Mouse (Mus musculus) thymus, adult 2 months (tissue): ENCODE measurements at regions not wholly inside any gene's neighbourhood (a gene's known extent, or its start where the extent isn't known, plus 50 kb on each side); places are given as distances from the start of the nearest gene placed in this dataset.

Experiments used
- DNase-seq: peaks from one replicate; pipeline ENCODE4 v3.0.0; 2021
- H3K27ac ChIP-seq: fragments of 200-500 bp; 2 replicates; pipeline ENCODE4 v1.5.1; 2012; ENCODE audit warnings: low read length, control low read depth; ENCODE audit not compliant: control insufficient read depth, insufficient read depth
- H3K27me3 ChIP-seq: fragments of 200-500 bp; 2 replicates; pipeline ENCODE4 v1.6.1; 2012; ENCODE audit warnings: mild to moderate bottlenecking, low read length, moderate library complexity, mixed read lengths; ENCODE audit not compliant: control insufficient read depth, insufficient read depth
- H3K36me3 ChIP-seq: fragments of 200-500 bp; 2 replicates; pipeline ENCODE4 v1.6.1; 2012; ENCODE audit warnings: mild to moderate bottlenecking, low read length, moderate library complexity; ENCODE audit not compliant: control insufficient read depth, insufficient read depth
- H3K4me1 ChIP-seq: fragments of 200-500 bp; replicated peaks from 2 replicates; pipeline ENCODE4 v1.6.1; 2012; ENCODE audit warnings: low read length; ENCODE audit not compliant: control insufficient read depth, insufficient read depth
- H3K4me3 ChIP-seq: fragments of 200-500 bp; 2 replicates; pipeline ENCODE4 v1.5.1; 2012; ENCODE audit warnings: mild to moderate bottlenecking, low read length, control low read depth, moderate library complexity; ENCODE audit not compliant: control insufficient read depth, insufficient read depth
- CTCF ChIP-seq: fragments of 200-500 bp; IDR thresholded peaks from 2 replicates; pipeline ENCODE4 v1.5.1; 2012; ENCODE audit warnings: mild to moderate bottlenecking, control low read depth, low read length, moderate library complexity, borderline replicate concordance; ENCODE audit not compliant: control insufficient read depth, poor library complexity, insufficient read depth; ENCODE audit errors: extremely low read depth
- POLR2A ChIP-seq: fragments of 200-500 bp; IDR thresholded peaks from 2 replicates; pipeline ENCODE4 v1.6.1; 2012; ENCODE audit warnings: mild to moderate bottlenecking, low read length, control low read depth, moderate library complexity; ENCODE audit not compliant: control insufficient read depth, poor library complexity, insufficient read depth; ENCODE audit errors: extremely low read depth
- WGBS: fragments of 180-500 bp; shearing (Covaris S2); methylation state at CpG from one replicate; pipeline ENCODE4 v1.1.7; 2018; 5-methylcytosine and 5-hydroxymethylcytosine counted together

- DNase-seq = peak; percentile 33
- no peaks in the 10 kb centered on the region for H3K27me3 ChIP-seq
- peaks cover 6% of the 10 kb centered on the region; the same call in 1 of the 2 replicates for H3K4me1 ChIP-seq
- TF ChIP-seq CTCF = peak; percentile 55; the same call in 1 of the 2 replicates
- no peak for TF ChIP-seq POLR2A
- no peak overlapping the region for H3K27ac ChIP-seq
- no peak overlapping the region for H3K4me3 ChIP-seq
- H3K36me3 ChIP-seq = no peaks in the 10 kb centered on the region
- WGBS = 62% methylated on average over 9 of the region's 9 CpGs
These were observed 55.5 kb upstream of the Aff3 start for GRCm38 (mm10) chr1:38720287-38720686.

DNA sequence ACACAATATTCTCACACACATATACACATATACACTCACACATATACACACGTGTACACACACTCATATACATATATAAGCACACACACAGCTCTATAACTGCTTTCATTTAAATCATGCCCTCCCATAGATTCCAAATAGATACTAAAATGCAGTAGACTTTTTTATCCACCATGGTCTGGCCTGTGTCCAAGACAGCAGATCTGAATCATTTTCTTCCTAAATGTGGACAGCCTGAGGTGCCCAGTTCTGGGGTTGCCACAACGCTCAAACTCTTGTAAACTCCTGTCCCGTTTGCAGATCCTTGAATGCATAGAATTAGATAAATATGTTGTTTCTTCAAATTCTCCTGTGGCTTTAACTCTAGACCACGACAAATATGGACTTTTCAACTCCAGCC lies 50.9 kb upstream of the Aff3 start:
- DNase-seq = no peak
- TF ChIP-seq CTCF = no peak
- TF ChIP-seq POLR2A = no peak
- Histone ChIP-seq H3K27me3 (no peaks in the 10 kb centered on the region), H3K27ac (no peak overlapping the region), H3K36me3 (no peaks in the 10 kb centered on the region), H3K4me3 (no peak overlapping the region), H3K4me1 (peaks cover 6% of the 10 kb centered on the region; the same call in 1 of the 2 replicates)
- 81% methylated on average over 4 of the region's 4 CpGs for WGBS
